Mouse (Mus musculus) adrenal gland, adult 8-10 months (tissue): Measurements from ENCODE around the gene Akap9. TPM values are rescaled to one million over a fixed set of nuclear protein-coding genes. Genes with fewer than 3 reads are reported as not detected.
"Not testable (repeated sequence)": the region's sequence is repeated elsewhere in the genome, so short reads cannot be mapped to it uniquely, and the experiment has no call there.

ENCODE experiments used
- DNase-seq: peaks from one replicate; pipeline ENCODE4 v3.0.0; 2022
- total RNA-seq, 4 experiments: library from RNA; stranded (reverse); gene quantifications; 2 replicates each; pipeline ENCODE4 v1.2.4; 2022

The Akap9 gene
- total RNA-seq: 100 to 1,000 TPM in 1 of 4 experiments, 10 to 100 TPM in 3; 91.4 to 131 (median 94.3) TPM

DNA sequence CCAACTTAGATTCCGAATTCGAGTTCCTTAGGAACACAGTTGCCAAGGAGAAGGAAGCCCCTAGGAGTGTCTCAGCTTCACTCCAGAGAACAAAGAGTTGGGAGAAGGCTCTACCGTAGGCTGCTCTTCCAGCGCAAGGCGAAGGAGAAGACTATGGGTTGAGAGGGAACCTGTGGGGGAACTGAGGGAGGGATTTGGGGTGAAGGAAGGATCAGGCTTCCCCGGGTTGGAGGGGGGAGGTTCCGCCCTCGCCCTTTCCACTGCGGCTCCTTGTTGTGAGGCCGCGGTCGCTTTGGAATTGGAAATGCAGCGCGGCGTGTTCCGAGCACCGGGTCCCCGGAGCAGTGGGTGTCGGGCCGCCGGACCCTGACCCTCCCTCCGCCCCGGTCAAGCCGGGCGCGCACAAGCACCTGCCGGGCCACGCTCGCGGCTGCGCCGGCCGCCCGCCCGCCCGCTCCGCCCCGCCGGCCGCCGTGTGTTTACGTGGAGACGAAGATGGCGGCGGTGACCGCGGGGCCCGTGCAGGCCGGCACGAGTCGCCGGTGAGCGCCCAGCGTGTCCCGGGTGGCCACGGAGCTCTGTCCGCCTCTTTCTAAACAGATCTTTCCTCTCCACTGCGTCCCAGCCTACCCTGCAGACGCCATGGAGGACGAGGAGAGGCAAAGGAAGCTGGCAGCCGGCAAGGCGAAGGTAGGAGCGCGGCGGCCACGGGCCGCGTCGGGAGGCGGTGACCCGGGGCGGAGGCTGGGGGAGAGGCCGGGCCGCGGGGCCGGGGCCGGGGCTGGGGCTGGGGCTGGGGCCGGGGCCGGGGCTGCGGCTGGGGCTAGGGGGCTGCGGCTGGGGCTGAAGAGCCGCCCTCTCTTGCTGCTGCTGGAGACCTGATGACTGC is at the start of gene Akap9:
Gene Akap9 (plus strand): TSS at position 254 of the 889 bp plus-strand sequence.
- DNase-seq: peak; percentile 42

DNA sequence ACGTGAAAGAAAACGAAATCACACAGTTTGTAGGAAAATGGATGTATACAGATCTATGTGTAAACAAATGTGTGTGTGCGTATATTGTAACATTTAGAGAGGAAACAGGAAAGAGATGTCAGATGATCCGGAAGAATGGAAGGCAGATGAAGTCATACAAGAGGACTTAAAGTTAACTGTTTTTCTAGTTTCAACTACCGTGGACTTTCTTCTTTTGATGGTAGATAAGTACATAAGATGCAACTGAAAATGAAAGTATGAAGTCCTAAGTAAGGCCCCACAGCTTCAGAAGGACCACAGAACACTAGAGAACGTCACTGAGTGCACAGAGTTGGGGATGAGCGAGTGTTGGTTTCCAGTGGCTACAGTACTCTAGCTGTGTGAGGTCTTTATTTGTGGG is 41.0 kb upstream of the Akap9 start:
- not testable (repeated sequence) for DNase-seq

DNA sequence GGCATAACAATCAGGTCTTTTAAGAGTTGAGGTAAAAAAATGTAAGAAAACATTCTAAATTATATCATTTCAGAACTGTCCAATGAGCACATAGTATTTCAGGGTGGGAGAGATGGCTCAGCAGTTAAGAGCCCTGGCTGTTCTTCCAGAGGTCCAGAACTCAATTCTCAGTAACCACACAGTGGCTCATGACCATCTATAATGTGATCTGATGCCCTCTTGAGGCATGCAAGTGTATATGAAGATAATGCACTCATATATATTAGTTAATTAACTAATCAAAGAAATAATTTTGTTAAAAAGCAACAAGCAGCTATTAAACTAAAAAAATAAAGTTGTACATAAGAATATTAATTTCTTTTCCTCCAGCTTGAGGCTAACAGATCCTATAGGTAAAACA is 38.7 kb upstream of the Akap9 start:
- DNase-seq: no peak

DNA sequence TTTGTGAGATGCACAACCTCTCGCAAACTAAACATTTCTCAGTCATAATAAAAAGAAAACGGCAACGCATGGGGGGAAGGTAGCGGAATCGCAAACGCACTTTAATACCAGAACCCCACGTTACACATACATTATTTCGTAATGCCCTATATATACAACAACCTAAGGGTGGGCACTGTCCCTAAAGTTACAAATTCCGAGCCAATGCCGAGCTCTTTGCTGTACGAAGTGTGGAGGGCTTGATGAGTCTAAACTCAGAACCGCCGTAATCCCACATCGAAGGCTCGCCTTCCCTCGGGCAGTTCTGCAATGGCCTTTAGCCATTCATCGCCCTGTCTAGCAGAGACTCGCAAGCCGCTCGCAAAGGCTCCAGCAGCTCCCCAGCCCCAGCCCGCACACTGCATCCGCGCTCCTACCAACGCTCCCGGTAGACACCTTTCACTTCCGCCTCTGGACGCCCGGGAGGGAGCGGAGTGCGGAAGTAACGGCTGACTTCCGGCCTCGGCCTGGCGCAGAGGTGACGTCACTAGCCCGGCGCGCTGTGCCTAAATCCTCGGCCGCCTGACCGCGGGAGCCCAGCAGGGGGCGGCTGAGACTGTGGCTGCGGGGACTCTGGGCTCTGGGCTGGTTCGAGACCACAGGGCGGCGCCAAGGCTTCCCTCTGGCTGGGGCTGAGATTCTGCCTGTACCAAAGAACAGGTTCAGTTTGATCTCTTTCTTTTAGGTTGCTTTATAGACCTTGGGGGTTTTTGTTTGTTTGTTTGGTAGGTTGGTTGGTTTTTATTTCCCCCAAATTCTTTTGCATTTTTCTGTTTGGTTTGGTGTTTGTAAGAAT is 34.2 kb upstream of the Akap9 start, which contains the start of gene Mterf1a:
Gene Mterf1a (minus strand): TSS at position 475 of the 835 bp plus-strand sequence.
- DNase-seq: peak; percentile 22

DNA sequence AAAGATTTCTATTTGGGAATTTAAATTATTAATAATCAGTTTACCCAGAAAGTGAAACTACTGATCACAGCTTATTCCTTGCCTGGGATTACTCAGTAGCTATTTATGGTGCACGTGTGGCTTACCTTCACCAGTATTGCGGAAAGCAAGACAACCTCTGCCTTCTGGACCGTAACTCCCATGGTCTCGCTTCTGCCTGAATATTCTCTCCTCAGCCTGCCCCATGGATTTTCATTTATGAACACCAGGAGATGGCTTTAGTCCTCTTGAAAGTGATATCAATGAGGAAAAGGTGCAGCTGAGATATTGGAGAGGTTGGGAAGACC is 33.6 kb upstream of the Akap9 start:
- DNase-seq: not testable (repeated sequence)

DNA sequence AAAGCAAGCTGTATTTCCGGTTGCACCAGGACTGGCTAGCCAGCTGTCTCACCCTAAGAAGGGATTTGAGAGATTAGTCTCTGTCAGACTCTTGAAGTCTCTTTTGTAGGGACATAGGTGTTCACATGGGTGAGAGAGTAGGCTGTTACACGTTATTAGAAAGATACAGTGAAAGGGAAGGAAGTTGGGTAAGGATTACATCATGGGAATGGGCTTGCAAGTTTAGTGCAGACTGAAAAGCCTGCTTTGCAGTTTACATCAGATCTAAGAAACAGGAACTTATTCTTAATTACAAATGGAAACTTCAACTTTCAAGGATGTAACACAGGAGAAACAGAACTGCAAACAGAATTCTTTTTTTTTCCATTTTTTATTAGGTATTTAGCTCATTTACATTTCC is 22.4 kb upstream of the Akap9 start:
- DNase-seq: no peak

DNA sequence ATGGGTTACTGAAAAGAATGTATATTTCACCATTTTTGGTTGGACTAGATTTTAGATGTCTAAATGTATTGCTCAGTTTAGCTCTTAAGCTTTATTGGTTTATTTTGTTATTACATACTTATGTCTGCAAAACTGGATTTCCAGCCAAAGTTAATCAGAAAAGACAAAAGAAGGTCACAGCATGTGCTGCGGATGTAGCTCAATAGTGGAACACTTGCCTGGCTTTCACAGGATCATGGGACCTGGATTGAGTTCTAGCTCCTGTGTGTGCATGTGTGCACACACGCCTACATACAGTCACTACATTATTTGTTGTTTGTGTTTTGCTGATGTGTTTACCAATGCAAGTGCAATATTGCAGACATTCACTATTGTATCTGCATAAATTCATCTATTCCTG is 5.5 kb upstream of the Akap9 start:
- no peak for DNase-seq

DNA sequence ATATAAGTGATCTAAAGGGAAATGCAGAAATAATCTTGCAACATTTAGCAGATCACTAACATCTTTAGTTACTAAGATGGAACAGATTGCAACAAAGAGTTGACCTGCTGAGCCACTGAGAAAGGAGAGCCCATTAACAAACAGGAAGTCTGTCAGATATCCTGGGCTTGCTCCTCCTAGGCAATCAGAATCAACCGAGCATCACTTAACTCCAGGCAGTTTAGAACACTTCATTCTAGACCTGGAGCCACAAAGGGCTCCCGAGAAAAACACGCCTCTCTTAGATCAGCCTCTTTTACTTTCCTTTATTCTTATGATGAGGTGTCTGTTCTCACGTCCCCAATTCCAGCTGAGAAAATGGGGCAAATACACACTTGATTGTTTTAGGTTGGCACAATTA is 1.2 kb upstream of the Akap9 start:
- DNase-seq: no peak

DNA sequence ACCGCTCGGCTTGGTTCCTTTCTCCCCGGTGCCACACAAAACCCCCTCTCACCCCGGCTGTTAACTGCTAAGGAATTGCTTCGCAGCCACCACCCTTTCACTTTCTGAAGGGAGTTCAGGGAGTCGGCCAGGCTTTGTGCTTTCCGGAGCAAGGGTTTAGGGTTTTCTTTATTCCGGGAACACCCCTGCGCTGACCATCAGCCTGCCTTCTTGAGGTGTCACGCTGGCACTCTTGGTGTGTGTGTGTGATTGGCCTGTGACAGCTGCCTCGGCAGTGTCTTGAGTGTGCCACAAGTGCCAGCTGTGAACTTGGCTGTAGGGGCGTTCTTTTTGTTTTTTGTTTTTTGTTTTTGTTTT is 814 bp downstream of the Akap9 start:
- DNase-seq: peak; percentile 17

DNA sequence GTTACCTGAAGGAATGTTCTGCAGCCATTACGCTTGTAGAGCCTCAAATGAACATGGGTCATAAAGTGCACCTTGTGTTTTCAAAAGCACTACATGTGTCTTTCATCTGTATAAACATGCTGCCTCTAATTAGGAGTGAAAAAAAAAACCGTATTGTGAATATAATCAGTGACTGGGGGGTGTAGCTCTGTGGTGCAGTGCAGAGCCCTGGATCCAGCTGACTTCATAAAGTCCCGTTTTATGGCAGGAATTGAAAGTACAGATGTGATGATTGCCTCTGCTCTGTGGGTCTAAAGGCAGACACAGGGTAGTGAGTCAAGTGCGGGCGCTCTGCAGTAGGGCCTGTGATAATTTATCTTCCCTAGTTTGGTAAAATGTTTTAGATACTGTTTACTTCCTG is 2.9 kb downstream of the Akap9 start:
- DNase-seq: no peak

DNA sequence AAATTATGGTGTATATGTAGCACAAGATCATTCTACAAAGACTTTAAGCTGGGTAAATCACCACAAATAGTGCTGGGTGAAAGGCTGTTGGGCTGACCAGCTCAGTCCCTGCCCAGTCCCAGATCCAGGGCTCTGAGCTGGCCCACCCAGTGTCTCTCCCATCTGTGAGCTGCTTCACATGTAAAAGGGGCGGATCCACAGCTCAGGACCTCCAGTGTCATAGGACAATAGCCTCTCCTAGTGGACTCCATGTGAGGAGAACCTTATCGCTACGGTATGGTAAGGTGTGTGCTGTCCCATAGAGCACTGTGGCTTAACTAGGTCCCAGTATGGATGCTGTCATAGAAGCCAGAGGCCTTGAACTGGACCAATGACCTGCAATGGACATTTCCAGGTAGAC is 3.8 kb downstream of the Akap9 start:
- DNase-seq: no peak

DNA sequence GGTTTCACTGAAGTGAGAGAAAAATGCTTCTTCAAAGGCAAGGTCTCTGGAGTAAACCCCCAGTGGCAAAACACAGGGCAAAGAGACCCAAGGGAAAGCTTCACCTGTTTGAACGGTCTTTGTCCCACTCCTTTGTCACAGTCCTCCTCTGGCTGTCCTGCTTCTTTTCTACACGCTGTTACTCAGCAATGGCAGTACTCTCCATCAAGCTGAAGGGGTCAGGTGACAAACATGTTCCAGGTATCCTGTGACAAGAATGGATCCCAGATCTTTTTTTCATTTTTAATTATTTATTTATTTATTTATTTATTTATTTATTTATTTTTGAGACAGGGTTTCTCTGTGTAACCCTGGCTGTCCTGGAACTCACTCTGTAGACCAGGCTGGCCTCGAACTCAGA is 5.7 kb downstream of the Akap9 start:
- DNase-seq: no peak

DNA sequence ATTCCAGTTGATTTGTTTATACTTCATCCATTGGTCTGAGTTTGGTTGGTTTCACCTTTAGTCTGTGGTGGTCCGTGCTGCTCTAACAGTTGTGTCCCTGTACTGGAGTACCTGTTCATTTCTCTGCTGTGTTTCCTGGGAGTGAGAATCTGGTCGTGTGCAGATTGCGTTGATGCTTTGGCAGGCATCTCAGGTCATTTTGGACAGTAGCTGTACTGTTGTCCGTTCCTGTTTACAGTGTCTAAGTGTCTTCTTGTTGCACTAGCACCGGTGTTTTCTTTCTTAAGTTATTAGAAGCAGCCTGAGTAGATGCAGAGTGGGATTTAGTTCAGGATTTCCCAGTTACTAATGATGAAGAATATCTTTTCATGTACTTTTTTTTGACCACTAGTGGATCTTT is 7.4 kb downstream of the Akap9 start:
- no peak for DNase-seq

DNA sequence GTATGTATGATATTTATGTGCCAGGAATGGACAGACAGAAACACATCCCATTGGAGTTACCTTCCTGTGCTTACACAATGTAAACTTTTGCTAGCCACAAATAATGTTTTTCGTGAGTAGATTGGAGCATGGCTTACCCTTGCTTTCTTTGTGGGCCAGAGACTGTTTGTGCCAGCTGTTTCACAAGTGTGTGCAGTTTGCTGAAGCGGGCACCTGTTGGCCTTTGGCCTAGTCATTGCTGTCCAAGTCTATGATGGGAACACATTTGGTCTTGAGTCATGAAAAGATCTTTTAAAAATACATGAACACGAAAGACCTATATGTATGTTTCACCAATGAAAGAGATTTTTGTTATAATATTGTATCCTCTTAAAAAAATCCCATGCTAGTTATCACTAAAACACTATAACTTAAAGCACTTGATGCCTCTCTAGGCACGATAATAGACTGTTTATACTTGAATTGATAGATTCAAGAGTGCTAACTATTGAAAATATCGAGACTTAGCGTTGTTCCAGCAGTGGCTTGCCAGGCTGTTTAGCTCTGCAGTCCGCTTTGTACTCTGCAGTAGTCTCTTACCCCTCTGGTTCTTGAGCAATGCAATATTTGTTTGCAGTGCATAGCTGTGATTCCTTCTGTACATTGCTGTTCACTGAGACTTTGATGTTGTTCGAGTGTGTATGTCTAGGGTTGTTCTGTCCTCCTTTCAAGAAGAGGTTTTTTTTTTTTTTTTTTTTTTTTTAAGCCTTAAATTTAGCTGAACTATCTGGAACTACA is 8.1 kb downstream of the Akap9 start:
- no peak for DNase-seq

DNA sequence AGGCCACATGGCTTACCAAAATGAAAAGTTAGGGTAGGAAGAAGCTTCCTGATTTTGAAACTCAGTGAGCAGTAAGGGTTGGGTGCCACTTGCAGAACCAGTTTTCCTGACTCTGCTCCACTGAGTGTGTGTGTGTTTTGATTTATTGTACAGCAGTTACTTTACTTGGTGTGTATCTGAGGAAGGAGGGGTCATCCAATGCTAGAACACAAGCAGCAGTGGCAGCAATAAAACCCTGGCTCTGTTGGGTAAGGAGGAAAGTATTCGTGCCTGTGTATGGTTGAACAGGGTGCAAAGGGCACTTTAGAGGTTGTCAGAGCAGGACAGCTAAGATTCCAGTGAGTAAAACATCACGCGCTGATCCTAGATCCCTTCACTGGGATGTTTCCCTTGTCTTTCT is 11.1 kb downstream of the Akap9 start:
- no peak for DNase-seq

DNA sequence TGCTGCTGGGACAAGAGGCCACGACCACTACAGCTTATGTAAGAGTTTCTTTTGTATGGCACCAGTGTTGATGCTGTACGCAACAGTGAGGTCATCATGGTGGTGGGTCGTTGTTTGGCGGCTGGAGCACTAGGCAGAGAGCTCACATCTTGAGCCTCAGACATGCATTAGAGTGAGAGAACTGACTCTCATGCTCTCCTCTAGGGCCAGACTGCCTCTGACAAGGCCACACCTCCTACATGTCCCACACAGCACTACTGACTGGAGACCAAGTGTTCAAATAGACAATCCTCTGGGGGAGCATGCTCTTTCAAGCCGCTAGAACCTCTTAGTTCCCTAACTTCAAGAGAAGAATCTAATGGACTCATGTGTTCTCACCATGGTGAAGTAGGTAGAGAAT is 11.5 kb downstream of the Akap9 start:
- no peak for DNase-seq

DNA sequence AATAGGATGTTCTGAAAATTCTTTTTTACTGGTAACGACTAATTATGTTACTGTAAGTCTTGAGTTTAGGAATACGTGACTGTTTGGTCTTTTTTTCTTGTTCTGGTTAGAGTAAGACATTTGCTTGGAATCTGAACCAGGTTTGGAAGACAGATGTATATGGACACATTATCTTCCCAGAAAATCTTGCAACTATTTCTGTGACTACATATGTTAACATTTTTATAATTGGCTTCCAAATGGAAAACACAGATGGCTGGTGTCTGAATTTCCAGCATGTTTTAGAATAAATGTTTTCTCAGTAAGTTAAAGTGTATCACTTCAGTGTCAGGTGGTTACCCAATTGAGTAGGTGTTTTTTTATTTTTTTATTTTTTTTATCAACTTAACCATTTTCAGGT is 13.4 kb downstream of the Akap9 start:
- DNase-seq: no peak

DNA sequence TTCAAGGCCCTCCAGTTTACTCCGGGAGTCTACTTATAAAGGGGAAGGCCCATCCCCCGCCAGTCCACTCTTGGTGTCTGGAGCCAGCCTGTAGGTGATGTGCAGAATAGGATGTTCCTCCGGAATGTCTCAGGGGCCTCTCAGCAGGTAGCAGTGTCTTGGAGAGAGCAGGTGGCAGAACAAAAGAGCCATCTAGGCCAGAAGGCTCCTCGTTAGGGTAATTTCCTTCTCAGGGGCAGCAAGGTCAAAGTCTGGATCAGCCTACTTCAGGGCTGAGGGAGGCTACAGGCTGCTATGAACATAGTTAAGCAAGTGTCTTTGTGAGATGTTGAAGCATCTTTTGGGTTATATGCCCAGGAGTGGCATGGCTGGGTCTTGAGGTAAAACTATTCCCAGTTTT is 15.3 kb downstream of the Akap9 start:
- DNase-seq: not testable (repeated sequence)

DNA sequence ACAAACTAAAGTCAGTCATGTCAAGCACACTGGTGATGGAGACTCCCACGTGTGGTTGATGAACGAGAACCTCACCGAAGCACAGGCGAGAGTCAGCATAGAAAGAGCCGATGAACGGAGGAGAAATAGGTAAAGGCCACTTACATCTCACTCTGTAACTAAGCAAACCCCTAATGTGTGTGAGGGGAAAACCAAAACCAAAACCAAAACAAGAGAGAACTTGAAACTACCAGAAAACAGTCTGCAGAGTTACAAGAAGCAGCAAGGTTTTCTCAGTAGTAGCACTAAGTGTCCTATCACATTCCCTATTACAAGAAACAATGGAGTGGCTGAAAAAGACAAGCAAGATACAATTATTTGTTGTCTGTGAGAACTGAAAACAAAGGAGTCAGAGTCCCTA is 24.6 kb downstream of the Akap9 start:
- no peak for DNase-seq

DNA sequence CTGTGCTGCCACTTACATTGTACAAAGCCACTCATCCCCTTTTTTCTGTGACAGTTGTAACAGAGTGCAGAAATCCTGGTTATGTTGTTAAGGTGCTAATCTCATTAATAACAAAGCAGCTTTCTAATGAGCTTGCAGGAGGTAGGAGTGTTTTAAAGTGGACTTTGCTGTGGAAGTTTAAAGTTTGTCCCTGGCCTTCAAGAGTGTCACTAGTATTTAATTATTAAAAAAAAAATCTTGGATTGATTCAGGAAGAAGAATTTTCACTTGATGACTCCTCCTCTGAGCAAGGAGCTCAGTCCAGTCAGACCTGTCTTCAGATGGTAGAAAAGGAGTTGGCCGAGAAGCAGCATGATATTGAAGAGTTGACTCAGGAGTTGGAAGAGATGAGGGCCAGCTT is 26.7 kb downstream of the Akap9 start:
- no peak for DNase-seq

DNA sequence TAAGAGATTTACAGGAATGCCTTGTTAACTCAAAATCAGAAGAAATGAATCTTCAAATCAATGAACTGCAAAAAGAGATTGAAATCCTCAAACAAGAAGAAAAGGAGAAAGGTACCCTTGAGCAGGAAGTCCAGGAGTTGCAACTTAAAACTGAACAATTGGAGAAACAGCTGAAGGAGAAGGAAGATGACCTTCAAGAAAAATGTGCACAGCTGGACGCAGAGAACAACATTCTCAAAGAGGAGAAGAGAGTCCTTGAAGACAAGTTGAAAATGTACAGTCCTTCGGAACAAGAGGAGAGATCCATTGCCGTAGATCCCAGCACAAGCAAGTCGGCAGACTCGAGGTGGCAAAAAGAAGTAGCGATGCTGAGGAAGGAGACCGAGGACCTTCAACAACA is 33.4 kb downstream of the Akap9 start:
- no peak for DNase-seq

DNA sequence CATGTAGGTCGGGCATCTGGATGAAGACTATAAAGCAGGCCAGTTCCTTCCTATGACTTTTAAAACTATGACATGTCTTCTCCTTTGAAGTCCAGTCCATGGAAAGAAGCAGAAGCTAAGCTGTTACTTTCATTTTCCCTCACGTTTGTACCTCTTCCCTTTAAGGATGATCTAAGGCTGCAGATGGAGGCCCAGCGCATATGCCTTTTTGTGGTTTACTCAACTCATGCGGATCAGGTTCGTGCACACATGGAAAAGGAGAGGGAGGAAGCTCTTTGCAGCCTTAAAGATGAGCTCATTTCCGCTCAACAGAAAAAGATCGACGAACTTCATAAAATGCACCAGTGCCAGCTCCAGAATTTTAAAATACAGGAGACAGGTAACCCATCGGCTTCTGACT is 40.6 kb downstream of the Akap9 start:
- no peak for DNase-seq

DNA sequence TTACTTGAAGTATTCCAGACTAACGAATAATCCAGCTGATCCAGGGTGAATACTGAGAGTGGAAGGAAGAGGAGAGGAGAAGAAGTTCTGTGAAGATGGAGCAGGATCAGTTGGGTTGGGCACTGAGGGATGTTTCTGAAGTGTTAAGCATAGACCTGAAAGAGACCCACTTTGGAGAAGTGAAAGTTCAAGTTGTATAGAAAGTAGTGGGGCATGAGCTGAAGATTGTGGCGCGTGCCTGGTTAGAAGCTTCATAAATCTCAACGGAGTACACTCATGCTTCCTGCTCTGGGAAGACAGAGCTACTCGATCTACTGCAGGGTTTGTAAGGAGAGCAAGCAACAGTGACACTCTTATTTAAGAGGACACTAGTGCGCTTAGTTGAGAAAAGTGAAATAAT is 41.3 kb downstream of the Akap9 start:
- no peak for DNase-seq
